Mouse (Mus musculus): Measurements from ENCODE around the gene Grik4. TPM values are rescaled to one million over a fixed set of nuclear protein-coding genes. Genes with fewer than 3 reads are reported as not detected.

The Grik4 gene
- total and polyA plus RNA-seq, 3 experiments = not detected

DNA sequence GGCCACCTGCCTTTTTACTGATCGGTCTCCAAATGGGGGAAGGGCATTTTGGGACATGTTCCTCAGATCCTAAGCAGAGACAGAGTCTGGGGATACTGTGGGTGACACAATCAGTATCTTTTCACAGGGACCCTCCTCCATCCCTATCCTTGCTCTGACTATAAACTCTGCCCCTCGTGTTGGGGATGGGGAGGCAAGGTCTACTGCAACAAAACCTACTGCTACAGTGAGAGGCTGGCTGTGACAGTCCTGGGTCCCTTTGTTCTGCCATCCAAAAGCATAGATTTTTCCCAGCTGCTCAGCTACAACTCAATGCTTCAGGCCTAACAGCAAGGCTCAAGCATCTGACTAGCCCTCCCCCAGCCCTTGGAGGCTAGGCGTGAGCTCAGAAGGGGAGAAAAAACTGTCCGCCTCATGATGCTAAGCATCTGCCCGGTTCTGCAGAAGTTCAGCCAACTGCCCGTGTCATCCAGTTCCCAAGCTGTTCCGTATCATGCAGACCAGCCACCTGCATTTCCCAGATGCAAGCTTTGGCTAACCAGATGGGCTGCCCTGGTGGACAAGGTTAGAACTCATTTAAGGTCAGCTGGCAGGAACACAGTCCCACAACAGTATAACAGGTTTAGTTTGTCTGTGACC, 207.5 kb downstream of the Grik4 start:
- Histone ChIP-seq H3K36me3 (replicated peaks in 1 of 2; ENCODE audit: control insufficient read depth in 1 of 2, insufficient read depth in 1 of 2, low read length in 1 of 2) (no peaks in the 10 kb centered on the region), H3K79me2 (replicated peaks; ENCODE audit: control insufficient read depth, extremely low read depth, insufficient read depth, poor library complexity, severe bottlenecking) (no peaks in the 10 kb centered on the region), H3K27ac (ENCODE audit: insufficient read depth, low read depth) (no peak overlapping the region), H3K27me3 (replicated peaks) (peaks cover 68% of the 10 kb centered on the region), H3K4me1 (ENCODE audit: control insufficient read depth in 1 of 2, insufficient read depth in 2 of 2) (no peaks in the 10 kb centered on the region), H3K4me2 (ENCODE audit: insufficient read depth, low read depth, poor library complexity, severe bottlenecking) (no peak overlapping the region), H3K9ac (ENCODE audit: insufficient read depth, low read depth) (no peak overlapping the region), H3K4me3 (replicated peaks in 1 of 3; ENCODE audit: low read depth in 2 of 3, low read length in 2 of 3, poor library complexity in 1 of 3) (no peak overlapping the region), H3K9me3 (replicated peaks; ENCODE audit: low read length) (no peaks in the 10 kb centered on the region)
- in situ Hi-C loops (cut with MboI; ENCODE audit: low pct_ligation_motif_present, low pct_unique_long_range_greater_than_20kb, low sequenced_read_pairs) (no loop called here), dilution Hi-C loops (cut with MboI; ENCODE audit: extremely low pct_ligation_motif_present, extremely low pct_unique_long_range_greater_than_20kb, low sequenced_read_pairs) (no loop called here)
- DNase-seq (ENCODE audit: extremely low read depth) = no peak
- TF ChIP-seq PAX5 (IDR thresholded peaks at IDR 0.05; ENCODE audit: low read length) (no peak), ZC3H11A (IDR thresholded peaks at IDR 0.05; ENCODE audit: low read depth, low read length) (no peak), JUN (IDR thresholded peaks at IDR 0.05; ENCODE audit: insufficient read depth, low read depth, low read length) (no peak), UBTF (IDR thresholded peaks at IDR 0.05; ENCODE audit: low read depth, low read length) (no peak), ELF1 (IDR thresholded peaks at IDR 0.05; ENCODE audit: low read depth, low read length) (no peak)

GRCm38 (mm10) chr9:42735086-42735485, 209.2 kb downstream of the Grik4 start:
- peaks cover 82% of the 10 kb centered on the region for H3K27me3 ChIP-seq (replicated peaks)
- H3K27ac ChIP-seq (ENCODE audit: insufficient read depth, low read depth) = no peak overlapping the region
- H3K9ac ChIP-seq (ENCODE audit: insufficient read depth, low read depth) = no peak overlapping the region
- in situ Hi-C loops (cut with MboI; ENCODE audit: low pct_ligation_motif_present, low pct_unique_long_range_greater_than_20kb, low sequenced_read_pairs) = no loop called here
- H3K9me3 ChIP-seq (replicated peaks; ENCODE audit: low read length) = no peaks in the 10 kb centered on the region
- H3K4me3 ChIP-seq (replicated peaks in 1 of 3; ENCODE audit: low read depth in 2 of 3, low read length in 2 of 3, poor library complexity in 1 of 3) = no peak overlapping the region
- no peaks in the 10 kb centered on the region for H3K79me2 ChIP-seq (replicated peaks; ENCODE audit: control insufficient read depth, extremely low read depth, insufficient read depth, poor library complexity, severe bottlenecking)
- no peak for DNase-seq (ENCODE audit: extremely low read depth)
- dilution Hi-C loops (cut with MboI; ENCODE audit: extremely low pct_ligation_motif_present, extremely low pct_unique_long_range_greater_than_20kb, low sequenced_read_pairs) = no loop called here
- no peaks in the 10 kb centered on the region for H3K36me3 ChIP-seq (replicated peaks in 1 of 2; ENCODE audit: control insufficient read depth in 1 of 2, insufficient read depth in 1 of 2, low read length in 1 of 2)
- no peaks in the 10 kb centered on the region for H3K4me1 ChIP-seq (ENCODE audit: control insufficient read depth in 1 of 2, insufficient read depth in 2 of 2)
- no peak overlapping the region for H3K4me2 ChIP-seq (ENCODE audit: insufficient read depth, low read depth, poor library complexity, severe bottlenecking)
- TF ChIP-seq NRF1 (IDR thresholded peaks at IDR 0.05; ENCODE audit: low read depth, low read length) (no peak), BHLHE40 (IDR thresholded peaks at IDR 0.05; ENCODE audit: low read depth, low read length) (no peak), UBTF (IDR thresholded peaks at IDR 0.05; ENCODE audit: low read depth, low read length) (no peak), ZC3H11A (IDR thresholded peaks at IDR 0.05; ENCODE audit: low read depth, low read length) (no peak), TBP (conservative IDR thresholded peaks at IDR 0.05; ENCODE audit: low read depth, low read length) (no peak), CHD1 (IDR thresholded peaks at IDR 0.05; ENCODE audit: low read depth, low read length) (no peak), IRF4 (IDR thresholded peaks at IDR 0.05; ENCODE audit: low read depth, low read length) (no peak), MAFK (IDR thresholded peaks at IDR 0.05; ENCODE audit: insufficient replicate concordance, low read length) (no peak), RAD21 (IDR thresholded peaks at IDR 0.05; ENCODE audit: low read depth, low read length) (no peak), HCFC1 (IDR thresholded peaks at IDR 0.05; ENCODE audit: low read depth, low read length) (no peak), PAX5 (IDR thresholded peaks at IDR 0.05; ENCODE audit: low read length) (no peak), MEF2A (IDR thresholded peaks at IDR 0.05; ENCODE audit: borderline replicate concordance, low read depth, low read length) (no peak), MYC (IDR thresholded peaks at IDR 0.05; ENCODE audit: low read depth, low read length) (no peak), ELF1 (IDR thresholded peaks at IDR 0.05; ENCODE audit: low read depth, low read length) (no peak), USF2 (conservative IDR thresholded peaks at IDR 0.05; ENCODE audit: low read depth, low read length) (no peak), ETS1 (conservative IDR thresholded peaks at IDR 0.05; ENCODE audit: low read depth, low read length) (no peak), SMC3 (IDR thresholded peaks at IDR 0.05; ENCODE audit: low read depth, low read length) (no peak), ZNF384 (IDR thresholded peaks at IDR 0.05; ENCODE audit: low read depth, low read length) (no peak), ZMIZ1 (IDR thresholded peaks at IDR 0.05; ENCODE audit: low read depth, low read length) (no peak)

Data from CH12.LX (cell line).